Mouse (Mus musculus): ENCODE measurements around the gene 1700001C19Rik. TPM values are rescaled to one million over a fixed set of nuclear protein-coding genes. Genes with fewer than 3 reads are reported as not detected.

Gene 1700001C19Rik
- polyA plus RNA-seq (2016; fragmentation: Nextera tagmentation; extraction: Ambion mirVana): 0.67 TPM in 1 of 2 replicates, not detected in the other

GRCm38 (mm10) chr17:47436907-47437547 lies at the start of gene 1700001C19Rik:
1700001C19Rik (minus strand) TSS chr17:47437376.
- 2% methylated on average over 24 of the region's 25 CpGs for WGBS
- no peaks in the 10 kb centered on the region for H3K36me3 ChIP-seq
- no peaks in the 10 kb centered on the region for H3K9me3 ChIP-seq
- H3K27me3 ChIP-seq (ENCODE audit: insufficient read depth, poor library complexity, severe bottlenecking): peaks cover 61% of the 10 kb centered on the region
- peaks cover 41% of the 10 kb centered on the region for H3K4me1 ChIP-seq (replicated peaks)
- H3K27ac ChIP-seq: peak within 1 kb of the TSS; percentile 66
- no peak for DNase-seq (ENCODE audit: low spot score)
- H3K4me3 ChIP-seq: peak within 1 kb of the TSS; percentile 54

GRCm38 (mm10) chr17:47485791-47486190 lies 48.6 kb upstream of the 1700001C19Rik start:
- no peak for DNase-seq (ENCODE audit: low spot score)
- Histone ChIP-seq H3K27ac (no peak overlapping the region), H3K36me3 (peaks cover 29% of the 10 kb centered on the region), H3K27me3 (ENCODE audit: insufficient read depth, poor library complexity, severe bottlenecking) (no peaks in the 10 kb centered on the region), H3K4me3 (no peak overlapping the region), H3K9me3 (no peaks in the 10 kb centered on the region), H3K4me1 (replicated peaks) (peaks cover 29% of the 10 kb centered on the region)
- WGBS: 91% methylated on average over 3 of the region's 3 CpGs

- peaks cover 29% of the 10 kb centered on the region for H3K4me1 ChIP-seq (replicated peaks)
- WGBS: 6% methylated on average over 3 of the region's 3 CpGs
- peak overlapping the region; percentile 60 for H3K27ac ChIP-seq
These were observed 47.8 kb upstream of the 1700001C19Rik start for GRCm38 (mm10) chr17:47484993-47485392.

GRCm38 (mm10) chr17:47484241-47484921 lies 47.2 kb upstream of the 1700001C19Rik start:
- WGBS: 16% methylated on average over 1 of the region's 1 CpGs
- peak; percentile 34 for DNase-seq (ENCODE audit: low spot score)
- Histone ChIP-seq H3K4me3 (no peak overlapping the region), H3K4me1 (replicated peaks) (peaks cover 29% of the 10 kb centered on the region), H3K36me3 (peaks cover 15% of the 10 kb centered on the region), H3K27me3 (ENCODE audit: insufficient read depth, poor library complexity, severe bottlenecking) (no peaks in the 10 kb centered on the region), H3K9me3 (no peaks in the 10 kb centered on the region), H3K27ac (peak overlapping the region; percentile 60)

More at GRCm38 (mm10) chr17:47484993-47485392, 47.8 kb upstream of the 1700001C19Rik start:
- DNase-seq (ENCODE audit: low spot score): no peak
- no peaks in the 10 kb centered on the region for H3K27me3 ChIP-seq (ENCODE audit: insufficient read depth, poor library complexity, severe bottlenecking)
- H3K9me3 ChIP-seq: no peaks in the 10 kb centered on the region
- H3K36me3 ChIP-seq: peaks cover 21% of the 10 kb centered on the region
- no peak overlapping the region for H3K4me3 ChIP-seq

- H3K27me3 ChIP-seq (ENCODE audit: insufficient read depth, poor library complexity, severe bottlenecking): no peaks in the 10 kb centered on the region
- peak; percentile 71 for DNase-seq (ENCODE audit: low spot score)
- H3K27ac ChIP-seq: no peak overlapping the region
- no peaks in the 10 kb centered on the region for H3K36me3 ChIP-seq
- no peaks in the 10 kb centered on the region for H3K9me3 ChIP-seq
- H3K4me3 ChIP-seq: no peak overlapping the region
- 49% methylated on average over 2 of the region's 2 CpGs for WGBS
- H3K4me1 ChIP-seq (replicated peaks): peaks cover 28% of the 10 kb centered on the region
These were observed 45.2 kb upstream of the 1700001C19Rik start for GRCm38 (mm10) chr17:47482401-47482800.

GRCm38 (mm10) chr17:47479887-47480286 lies 42.7 kb upstream of the 1700001C19Rik start:
- Histone ChIP-seq H3K36me3 (no peaks in the 10 kb centered on the region), H3K27me3 (ENCODE audit: insufficient read depth, poor library complexity, severe bottlenecking) (no peaks in the 10 kb centered on the region), H3K4me3 (no peak overlapping the region), H3K27ac (no peak overlapping the region), H3K4me1 (replicated peaks) (peaks cover 12% of the 10 kb centered on the region), H3K9me3 (no peaks in the 10 kb centered on the region)
- DNase-seq (ENCODE audit: low spot score): no peak
- 72% methylated on average over 3 of the region's 3 CpGs for WGBS

GRCm38 (mm10) chr17:47475714-47476113 lies 38.5 kb upstream of the 1700001C19Rik start:
- H3K27ac ChIP-seq: no peak overlapping the region
- no peaks in the 10 kb centered on the region for H3K36me3 ChIP-seq
- no peak for DNase-seq (ENCODE audit: low spot score)
- no peak overlapping the region for H3K4me3 ChIP-seq
- no peaks in the 10 kb centered on the region for H3K9me3 ChIP-seq
- WGBS: 63% methylated on average over 3 of the region's 3 CpGs
- H3K27me3 ChIP-seq (ENCODE audit: insufficient read depth, poor library complexity, severe bottlenecking): peaks cover 20% of the 10 kb centered on the region
- H3K4me1 ChIP-seq (replicated peaks): peaks cover 9% of the 10 kb centered on the region; the same call in 1 of the 2 replicates

GRCm38 (mm10) chr17:47475181-47475580 lies 38.0 kb upstream of the 1700001C19Rik start:
- Histone ChIP-seq H3K27ac (no peak overlapping the region), H3K36me3 (no peaks in the 10 kb centered on the region), H3K27me3 (ENCODE audit: insufficient read depth, poor library complexity, severe bottlenecking) (peaks cover 25% of the 10 kb centered on the region), H3K4me3 (no peak overlapping the region), H3K9me3 (no peaks in the 10 kb centered on the region), H3K4me1 (replicated peaks) (peaks cover 9% of the 10 kb centered on the region; the same call in 1 of the 2 replicates)
- no peak for DNase-seq (ENCODE audit: low spot score)
- WGBS: 91% methylated on average over 4 of the region's 4 CpGs

- H3K36me3 ChIP-seq: no peaks in the 10 kb centered on the region
- H3K9me3 ChIP-seq: no peaks in the 10 kb centered on the region
- H3K4me3 ChIP-seq: no peak overlapping the region
- WGBS: 82% methylated on average over 4 of the region's 4 CpGs
- peaks cover 34% of the 10 kb centered on the region for H3K27me3 ChIP-seq (ENCODE audit: insufficient read depth, poor library complexity, severe bottlenecking)
- peaks cover 12% of the 10 kb centered on the region for H3K4me1 ChIP-seq (replicated peaks)
- H3K27ac ChIP-seq: no peak overlapping the region
- no peak for DNase-seq (ENCODE audit: low spot score)
These were observed 37.1 kb upstream of the 1700001C19Rik start for GRCm38 (mm10) chr17:47474250-47474649.

GRCm38 (mm10) chr17:47473434-47473974 lies 36.3 kb upstream of the 1700001C19Rik start:
- WGBS: 13% methylated on average over 8 of the region's 8 CpGs
- Histone ChIP-seq H3K9me3 (no peaks in the 10 kb centered on the region), H3K4me1 (replicated peaks) (peaks cover 20% of the 10 kb centered on the region), H3K4me3 (no peak overlapping the region), H3K36me3 (no peaks in the 10 kb centered on the region), H3K27ac (no peak overlapping the region), H3K27me3 (ENCODE audit: insufficient read depth, poor library complexity, severe bottlenecking) (peaks cover 42% of the 10 kb centered on the region)
- DNase-seq (ENCODE audit: low spot score): peak; percentile 48

GRCm38 (mm10) chr17:47472435-47473350 lies 35.5 kb upstream of the 1700001C19Rik start:
- no peak for DNase-seq (ENCODE audit: low spot score)
- Histone ChIP-seq H3K4me3 (no peak overlapping the region), H3K27me3 (ENCODE audit: insufficient read depth, poor library complexity, severe bottlenecking) (peaks cover 50% of the 10 kb centered on the region), H3K27ac (no peak overlapping the region), H3K36me3 (no peaks in the 10 kb centered on the region), H3K4me1 (replicated peaks) (peaks cover 28% of the 10 kb centered on the region), H3K9me3 (no peaks in the 10 kb centered on the region)
- WGBS: 46% methylated on average over 15 of the region's 15 CpGs

GRCm38 (mm10) chr17:47470686-47471085 lies 33.5 kb upstream of the 1700001C19Rik start:
- Histone ChIP-seq H3K36me3 (no peaks in the 10 kb centered on the region), H3K9me3 (no peaks in the 10 kb centered on the region), H3K27ac (no peak overlapping the region), H3K27me3 (ENCODE audit: insufficient read depth, poor library complexity, severe bottlenecking) (peaks cover 70% of the 10 kb centered on the region), H3K4me1 (replicated peaks) (peaks cover 41% of the 10 kb centered on the region), H3K4me3 (no peak overlapping the region)
- no peak for DNase-seq (ENCODE audit: low spot score)
- WGBS: 83% methylated on average over 5 of the region's 5 CpGs
